Mouse (Mus musculus) thymus, adult 2 months (tissue): ENCODE data around the gene Ywhaq.

Experiments used
- CTCF ChIP-seq: fragments of 200-500 bp; IDR thresholded peaks from 2 replicates; pipeline ENCODE4 v1.5.1; 2012; ENCODE audit warnings: mild to moderate bottlenecking, control low read depth, low read length, moderate library complexity, borderline replicate concordance; ENCODE audit not compliant: control insufficient read depth, poor library complexity, insufficient read depth; ENCODE audit errors: extremely low read depth
- POLR2A ChIP-seq: fragments of 200-500 bp; IDR thresholded peaks from 2 replicates; pipeline ENCODE4 v1.6.1; 2012; ENCODE audit warnings: mild to moderate bottlenecking, low read length, control low read depth, moderate library complexity; ENCODE audit not compliant: control insufficient read depth, poor library complexity, insufficient read depth; ENCODE audit errors: extremely low read depth

GRCm38 (mm10) chr12:21431039-21431438 lies 13.6 kb upstream of the Ywhaq start:
- no peak for TF ChIP-seq CTCF
- no peak for TF ChIP-seq POLR2A
